12 mouse cellular contexts compared by ENCODE assay signal in the genomic region with DNA sequence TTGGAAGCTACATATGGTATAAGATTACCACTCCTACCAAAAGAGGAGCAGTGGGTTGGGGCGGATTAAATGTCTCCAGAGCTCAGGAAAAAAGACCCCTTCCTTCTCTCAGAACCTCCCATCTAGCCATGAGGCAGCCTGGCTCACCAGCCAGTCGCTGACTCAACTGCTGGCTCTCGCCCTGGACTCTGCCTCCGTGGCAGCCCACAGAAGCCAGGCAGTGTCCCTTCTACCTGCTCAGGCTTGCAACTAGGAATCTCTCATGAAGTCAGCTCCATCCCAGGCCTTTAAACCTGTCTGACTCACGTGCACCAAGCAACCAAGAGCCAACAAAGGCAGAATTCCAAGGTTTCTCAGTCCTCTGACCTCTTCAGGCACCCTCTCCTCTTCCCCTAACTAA.
DNase-seq lines count a peak whose midpoint lies in the region; ATAC-seq and TF ChIP-seq lines count a peak whose summit lies in the region.
"Had no signal": no experiment of that assay in that cellular context is flagged by ENCODE, and none has a peak within 500 bp of the region (broad histone marks: within the 10 kb centered on the region; RNA-seq: fewer than 3 reads in every experiment).

No protein-coding gene starts in this region.

- no peak overlapping the region for H3K4me3 ChIP-seq in forebrain, embryonic 10.5 days
- no peak overlapping the region for H3K4me3 ChIP-seq in forebrain, embryonic 14.5 days (ENCODE audit: low read depth, low read length)
- no peak overlapping the region for H3K4me3 ChIP-seq in left cerebral cortex, adult 2 months
- no peak overlapping the region for H3K4me3 ChIP-seq in myocyte
- no peak overlapping the region for H3K4me3 ChIP-seq in midbrain, embryonic 15.5 days
- H3K4me3 ChIP-seq: midbrain, embryonic 12.5 days had no signal

- H3K4me2 ChIP-seq in forebrain, embryonic 14.5 days (ENCODE audit: low read length) = no peak overlapping the region
- peak overlapping the region; percentile 53 for H3K4me2 ChIP-seq in myocyte (ENCODE audit: low read depth)
- no peak overlapping the region for H3K4me2 ChIP-seq in midbrain, embryonic 15.5 days
- H3K4me2 ChIP-seq: midbrain, embryonic 12.5 days had no signal

- intact Hi-C loops in left cerebral cortex, adult 2 months (cut with DNase I) = loop anchor here (1.0 kb wide), 1 partner anchor 123 kb away; no protein-coding TSS in a partner anchor
- intact Hi-C loops in left cerebral cortex, postnatal 10 days (cut with DNase I) = no loop called here

- no peaks in the 10 kb centered on the region; the same call in 1 of the 2 replicates for H3K27me3 ChIP-seq in forebrain, embryonic 10.5 days (ENCODE audit: poor library complexity, severe bottlenecking)
- H3K27me3 ChIP-seq in forebrain, embryonic 14.5 days (replicated peaks; ENCODE audit: control insufficient read depth, insufficient read depth, low read length) = no peaks in the 10 kb centered on the region
- peaks cover 4% of the 10 kb centered on the region for H3K27me3 ChIP-seq in myocyte (ENCODE audit: control insufficient read depth, insufficient read depth, insufficient read length)
- no peaks in the 10 kb centered on the region for H3K27me3 ChIP-seq in midbrain, embryonic 15.5 days (replicated peaks)
- H3K27me3 ChIP-seq: midbrain, embryonic 12.5 days had no signal

- peaks cover 21% of the 10 kb centered on the region for H3K4me1 ChIP-seq in forebrain, embryonic 10.5 days
- H3K4me1 ChIP-seq in forebrain, embryonic 14.5 days (ENCODE audit: control insufficient read depth, insufficient read depth, low read length) = peaks cover 4% of the 10 kb centered on the region; the same call in 1 of the 2 replicates
- peaks cover 6% of the 10 kb centered on the region for H3K4me1 ChIP-seq in midbrain, embryonic 15.5 days

- WGBS in forebrain, embryonic 10.5 days = 69% methylated on average over 5 of the region's 5 CpGs
- 64% methylated on average over 5 of the region's 5 CpGs for WGBS in forebrain, embryonic 14.5 days
- WGBS in midbrain, embryonic 15.5 days = 77% methylated on average over 5 of the region's 5 CpGs

- no peak for DNase-seq in forebrain, embryonic 10.5 days (ENCODE audit: extremely low spot score, low spot score)
- DNase-seq in forebrain, embryonic 14.5 days (ENCODE audit: low spot score) = no peak
- peak in 1 of 2 experiments; percentile 55 for DNase-seq in left cerebral cortex, adult 2 months (ENCODE audit: extremely low spot score in 1 of 2, low spot score in 2 of 2)
- DNase-seq in left cerebral cortex, postnatal 10 days (ENCODE audit: extremely low spot score in 1 of 2, low spot score in 2 of 2) = no peak
- DNase-seq in cerebellum, adult 18-20 months = peak; percentile 67 to 73
- DNase-seq: gastrocnemius, postnatal 10 days; lung, adult 2 months; thymus, postnatal 36 days had no signal

- no peak overlapping the region for H3ac ChIP-seq in myocyte (ENCODE audit: control insufficient read depth, insufficient read length)

- no peak for TF ChIP-seq POLR2A in myocyte (IDR thresholded peaks at IDR 0.05; ENCODE audit: insufficient read length, low read depth)

- peak overlapping the region; percentile 44; the same call in 1 of the 2 replicates for H3K27ac ChIP-seq in forebrain, embryonic 10.5 days
- H3K27ac ChIP-seq in forebrain, embryonic 14.5 days (ENCODE audit: low read depth, low read length) = no peak overlapping the region
- peak overlapping the region; percentile 67 for H3K27ac ChIP-seq in left cerebral cortex, adult 2 months
- no peak overlapping the region for H3K27ac ChIP-seq in midbrain, embryonic 15.5 days
- H3K27ac ChIP-seq: midbrain, embryonic 12.5 days had no signal

- H3K9ac ChIP-seq in forebrain, embryonic 14.5 days (ENCODE audit: low read length) = no peak overlapping the region
- no peak overlapping the region for H3K9ac ChIP-seq in midbrain, embryonic 15.5 days
- H3K9ac ChIP-seq: midbrain, embryonic 12.5 days had no signal

- H3K9me3 ChIP-seq in forebrain, embryonic 10.5 days = no peaks in the 10 kb centered on the region
- H3K9me3 ChIP-seq in forebrain, embryonic 14.5 days (replicated peaks; ENCODE audit: control insufficient read depth, low read length) = no peaks in the 10 kb centered on the region
- H3K9me3 ChIP-seq in midbrain, embryonic 15.5 days = no peaks in the 10 kb centered on the region
- H3K9me3 ChIP-seq: midbrain, embryonic 12.5 days had no signal

- TF ChIP-seq CTCF in left cerebral cortex, adult 2 months (IDR thresholded peaks at IDR 0.05) = no peak

- ATAC-seq in forebrain, embryonic 14.5 days = no peak
- ATAC-seq in midbrain, embryonic 15.5 days (replicated peaks) = no peak
- no peak for ATAC-seq in activated CD4-positive, CD25-positive, alpha-beta regulatory T cell, adult 4 months

- no peaks in the 10 kb centered on the region for H3K36me3 ChIP-seq in forebrain, embryonic 10.5 days (replicated peaks)
- H3K36me3 ChIP-seq in forebrain, embryonic 14.5 days (ENCODE audit: control insufficient read depth, insufficient read depth, low read length) = no peaks in the 10 kb centered on the region
- H3K36me3 ChIP-seq in myocyte (ENCODE audit: control insufficient read depth, insufficient read depth) = no peaks in the 10 kb centered on the region
- H3K36me3 ChIP-seq in midbrain, embryonic 15.5 days (replicated peaks) = no peaks in the 10 kb centered on the region
- H3K36me3 ChIP-seq: midbrain, embryonic 12.5 days had no signal

- no peaks in the 10 kb centered on the region for H3K79me2 ChIP-seq in myocyte (ENCODE audit: control insufficient read depth, insufficient read depth)

TF ChIP-seq in myocyte, 11 proteins besides CTCF, POLR2A, EP300 and RAD21:
- TF ChIP-seq MYOG (IDR thresholded peaks at IDR 0.05; ENCODE audit: control insufficient read depth in 1 of 3, insufficient read depth in 1 of 3, insufficient read length in 2 of 3, low read depth in 2 of 3) = no peak
- no peak for TF ChIP-seq SRF (IDR thresholded peaks at IDR 0.05; ENCODE audit: control insufficient read depth, insufficient read length, low read depth)
- TF ChIP-seq MYOD1 (IDR thresholded peaks at IDR 0.05; ENCODE audit: control insufficient read depth in 1 of 3, insufficient read length in 2 of 3, low read depth in 2 of 3) = no peak
- TF ChIP-seq POLR2AphosphoS2 (IDR thresholded peaks at IDR 0.05; ENCODE audit: insufficient read length, low read depth) = no peak
- TF ChIP-seq MAX (IDR thresholded peaks at IDR 0.05; ENCODE audit: low read depth) = no peak
- no peak for TF ChIP-seq E2F4 (IDR thresholded peaks at IDR 0.05; ENCODE audit: insufficient read depth)
- no peak for TF ChIP-seq TCF12 (IDR thresholded peaks at IDR 0.05; ENCODE audit: insufficient read depth, poor library complexity, severe bottlenecking)
- no peak for TF ChIP-seq CEBPB (IDR thresholded peaks at IDR 0.05; ENCODE audit: insufficient read depth, poor library complexity, severe bottlenecking)
- no peak for TF ChIP-seq REST (IDR thresholded peaks at IDR 0.05; ENCODE audit: insufficient read depth, insufficient read length)
- no peak for TF ChIP-seq USF1 (IDR thresholded peaks at IDR 0.05; ENCODE audit: low read depth)
- no peak for TF ChIP-seq TCF3 (IDR thresholded peaks at IDR 0.05; ENCODE audit: insufficient read length, low read depth)
TF ChIP-seq in myocyte: peak in this region for 0.

Comparison
In these comparisons a context has a peak if more than half of its experiments do, and no peak if none do; other contexts are left out.
1. H3K27ac ChIP-seq: peak in forebrain, embryonic 10.5 days (single experiment) and left cerebral cortex, adult 2 months (single experiment); none in forebrain, embryonic 14.5 days (single experiment) and midbrain, embryonic 15.5 days (single experiment).
2. DNase-seq: peak in cerebellum, adult 18-20 months (2 of 2); none in forebrain, embryonic 10.5 days (single experiment), forebrain, embryonic 14.5 days (single experiment) and left cerebral cortex, postnatal 10 days (0 of 2).